Mouse (Mus musculus) neural tube, embryonic 14.5 days (tissue): Measurements from ENCODE around the gene Pink1. TPM values are rescaled to one million over a fixed set of nuclear protein-coding genes. Genes with fewer than 3 reads are reported as not detected.
A peak's percentile ranks its signal among the peaks of the same experiment; 100 is the strongest.

Source experiments
- ATAC-seq: fragments of 200-750 bp; cut with Nextera tagmentation; 2 replicates; pipeline ENCODE4 v1.8.0; 2017; ENCODE audit warnings: low read depth, mild to moderate bottlenecking, moderate TSS enrichment, moderate library complexity
- H3K27ac ChIP-seq: fragments of 300-500 bp; sonication (generic); 2 replicates; pipeline ENCODE4 v1.5.1; 2014; ENCODE audit warnings: low read depth, mild to moderate bottlenecking, control low read depth, low read length, moderate library complexity, mixed read lengths
- H3K27me3 ChIP-seq: fragments of 300-500 bp; sonication (generic); 2 replicates; pipeline ENCODE4 v1.6.1; 2014; ENCODE audit warnings: low read length; ENCODE audit not compliant: control insufficient read depth, insufficient read depth
- H3K36me3 ChIP-seq: fragments of 300-500 bp; sonication (generic); 2 replicates; pipeline ENCODE4 v1.6.1; 2014; ENCODE audit warnings: low read length, mixed read lengths; ENCODE audit not compliant: control insufficient read depth, insufficient read depth
- H3K4me1 ChIP-seq: fragments of 300-500 bp; sonication (generic); 2 replicates; pipeline ENCODE4 v1.6.1; 2014; ENCODE audit warnings: low read length; ENCODE audit not compliant: control insufficient read depth, insufficient read depth
- H3K4me2 ChIP-seq: fragments of 300-500 bp; sonication (generic); 2 replicates; pipeline ENCODE4 v1.6.1; 2014; ENCODE audit warnings: mild to moderate bottlenecking, low read depth, low read length, control low read depth
- H3K4me3 ChIP-seq: fragments of 300-500 bp; sonication (generic); 2 replicates; pipeline ENCODE4 v1.5.1; 2014; ENCODE audit warnings: low read depth, low read length, control low read depth, mixed read lengths
- H3K9ac ChIP-seq: fragments of 300-500 bp; sonication (generic); replicated peaks from 2 replicates; pipeline ENCODE4 v1.6.1; 2014; ENCODE audit warnings: low read depth, mild to moderate bottlenecking, control low read depth, low read length, mixed read lengths
- H3K9me3 ChIP-seq: fragments of 300-500 bp; sonication (generic); 2 replicates; pipeline ENCODE4 v1.6.1; 2016; ENCODE audit warnings: low read length; ENCODE audit not compliant: control insufficient read depth
- WGBS: fragments of 180-500 bp; shearing (Covaris S2); extraction: QIAGEN DNeasy Blood & Tissue Kit; methylation state at CpG from one replicate; pipeline ENCODE4 v1.1.7; 2014; 5-methylcytosine and 5-hydroxymethylcytosine counted together
- polyA plus RNA-seq: library from polyadenylated mRNA; unstranded; fragments of >200 nt; fragmentation: Nextera tagmentation; extraction: Ambion mirVana; gene quantifications from 2 replicates; pipeline ENCODE4 v1.2.1, GENCODE M21; 2014

The Pink1 gene
- polyA plus RNA-seq, 1 experiment from 2014 or later: 49.0 TPM

DNA sequence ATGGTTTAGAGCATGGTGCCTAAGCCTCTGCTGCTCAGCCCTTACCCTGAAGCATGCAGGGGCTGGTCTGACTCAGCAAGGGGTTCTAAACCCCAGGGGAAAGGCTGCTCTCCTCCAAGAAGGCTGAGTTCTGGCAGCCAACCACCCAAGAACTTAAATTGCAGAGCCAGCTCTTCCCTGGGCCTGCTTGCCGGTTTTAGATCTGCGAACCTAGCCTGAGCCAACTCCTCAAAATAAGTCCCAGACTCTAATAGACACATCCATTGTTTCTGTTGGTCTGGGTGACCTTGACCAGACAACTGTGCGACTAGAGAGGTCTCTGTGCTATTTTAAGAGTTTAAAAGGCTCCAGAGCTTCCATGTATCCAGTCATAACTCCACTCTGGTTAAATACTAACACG lies 2.4 kb downstream of the Pink1 start:
- H3K4me2 ChIP-seq: no peak overlapping the region
- no peak overlapping the region for H3K27ac ChIP-seq
- ATAC-seq: no peak
- H3K36me3 ChIP-seq: no peaks in the 10 kb centered on the region
- H3K9me3 ChIP-seq: no peaks in the 10 kb centered on the region
- H3K27me3 ChIP-seq: no peaks in the 10 kb centered on the region
- H3K4me3 ChIP-seq: no peak overlapping the region
- WGBS: 81% methylated on average over 4 of the region's 4 CpGs
- no peak overlapping the region for H3K9ac ChIP-seq
- H3K4me1 ChIP-seq: peaks cover 11% of the 10 kb centered on the region; the same call in 1 of the 2 replicates

DNA sequence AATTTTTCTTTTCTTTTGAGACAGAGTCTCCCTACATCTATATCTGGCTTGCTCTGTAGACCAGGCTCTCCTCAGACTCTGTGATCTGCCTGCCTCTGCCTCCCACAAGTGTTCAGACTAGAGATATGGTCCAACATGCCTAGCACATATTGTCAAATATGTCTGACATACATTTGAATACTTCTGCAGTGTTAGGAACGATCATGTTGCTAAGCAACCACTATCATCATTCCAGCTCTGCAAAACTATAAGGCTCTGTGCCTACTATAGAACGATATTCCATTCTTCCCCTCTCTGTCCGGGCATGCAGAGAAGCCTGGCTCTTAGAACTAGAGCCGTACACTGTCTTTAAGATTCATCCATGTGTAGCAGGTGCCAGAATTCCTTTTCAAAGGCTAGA lies 3.4 kb downstream of the Pink1 start:
- no peak overlapping the region for H3K4me3 ChIP-seq
- WGBS: 29% methylated on average over 4 of the region's 4 CpGs
- H3K27me3 ChIP-seq: no peaks in the 10 kb centered on the region
- no peak overlapping the region for H3K9ac ChIP-seq
- no peak for ATAC-seq
- no peak overlapping the region for H3K4me2 ChIP-seq
- H3K27ac ChIP-seq: no peak overlapping the region
- no peaks in the 10 kb centered on the region for H3K36me3 ChIP-seq
- H3K9me3 ChIP-seq: no peaks in the 10 kb centered on the region
- H3K4me1 ChIP-seq: peaks cover 11% of the 10 kb centered on the region; the same call in 1 of the 2 replicates

- 77% methylated on average over 7 of the region's 7 CpGs for WGBS
- H3K4me1 ChIP-seq: peaks cover 11% of the 10 kb centered on the region; the same call in 1 of the 2 replicates
These were observed 4.6 kb downstream of the Pink1 start for GRCm38 (mm10) chr4:138321488-138321887.

DNA sequence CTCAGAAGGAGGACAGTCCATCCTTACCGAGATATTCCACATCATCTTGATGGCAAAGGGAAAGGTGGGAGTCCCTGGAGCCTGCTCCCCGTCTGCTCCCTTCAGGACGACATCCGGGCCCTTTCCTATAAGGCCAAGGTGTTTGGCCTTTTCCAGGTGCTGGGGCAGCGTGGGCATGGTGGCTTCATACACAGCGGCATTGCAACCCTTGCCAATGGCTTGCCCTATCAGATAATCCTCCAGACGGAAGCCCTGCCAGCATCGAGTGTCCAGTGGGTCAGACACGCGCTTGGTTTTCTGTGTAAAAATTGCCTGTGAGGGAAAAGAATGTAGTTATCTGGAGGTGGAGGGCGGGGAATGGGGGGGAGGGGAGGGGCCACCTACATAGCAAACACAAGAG lies 5.4 kb downstream of the Pink1 start:
- WGBS: 87% methylated on average over 11 of the region's 11 CpGs
- Histone ChIP-seq H3K36me3 (0 out of 2 replicates have a peak, but pooled peaks cover 8% of the 10 kb centered on the region), H3K4me1 (peaks cover 11% of the 10 kb centered on the region; the same call in 1 of the 2 replicates), H3K4me2 (no peak overlapping the region), H3K27me3 (no peaks in the 10 kb centered on the region), H3K9ac (no peak overlapping the region), H3K9me3 (no peaks in the 10 kb centered on the region), H3K4me3 (no peak overlapping the region), H3K27ac (no peak overlapping the region)
- ATAC-seq: no peak

More at GRCm38 (mm10) chr4:138321488-138321887, 4.6 kb downstream of the Pink1 start:
- Histone ChIP-seq H3K9me3 (no peaks in the 10 kb centered on the region), H3K9ac (no peak overlapping the region), H3K27ac (no peak overlapping the region), H3K4me3 (no peak overlapping the region), H3K27me3 (no peaks in the 10 kb centered on the region), H3K4me2 (no peak overlapping the region), H3K36me3 (0 out of 2 replicates have a peak, but pooled peaks cover 8% of the 10 kb centered on the region)
- ATAC-seq: no peak

- Histone ChIP-seq H3K4me3 (no peak overlapping the region), H3K4me2 (no peak overlapping the region), H3K27ac (no peak overlapping the region), H3K9ac (no peak overlapping the region), H3K9me3 (no peaks in the 10 kb centered on the region), H3K27me3 (no peaks in the 10 kb centered on the region), H3K36me3 (0 out of 2 replicates have a peak, but pooled peaks cover 16% of the 10 kb centered on the region), H3K4me1 (peaks cover 7% of the 10 kb centered on the region; the same call in 1 of the 2 replicates)
- WGBS: 33% methylated on average over 10 of the region's 10 CpGs
- no peak for ATAC-seq
These were observed 6.6 kb downstream of the Pink1 start for GRCm38 (mm10) chr4:138319508-138319907.

DNA sequence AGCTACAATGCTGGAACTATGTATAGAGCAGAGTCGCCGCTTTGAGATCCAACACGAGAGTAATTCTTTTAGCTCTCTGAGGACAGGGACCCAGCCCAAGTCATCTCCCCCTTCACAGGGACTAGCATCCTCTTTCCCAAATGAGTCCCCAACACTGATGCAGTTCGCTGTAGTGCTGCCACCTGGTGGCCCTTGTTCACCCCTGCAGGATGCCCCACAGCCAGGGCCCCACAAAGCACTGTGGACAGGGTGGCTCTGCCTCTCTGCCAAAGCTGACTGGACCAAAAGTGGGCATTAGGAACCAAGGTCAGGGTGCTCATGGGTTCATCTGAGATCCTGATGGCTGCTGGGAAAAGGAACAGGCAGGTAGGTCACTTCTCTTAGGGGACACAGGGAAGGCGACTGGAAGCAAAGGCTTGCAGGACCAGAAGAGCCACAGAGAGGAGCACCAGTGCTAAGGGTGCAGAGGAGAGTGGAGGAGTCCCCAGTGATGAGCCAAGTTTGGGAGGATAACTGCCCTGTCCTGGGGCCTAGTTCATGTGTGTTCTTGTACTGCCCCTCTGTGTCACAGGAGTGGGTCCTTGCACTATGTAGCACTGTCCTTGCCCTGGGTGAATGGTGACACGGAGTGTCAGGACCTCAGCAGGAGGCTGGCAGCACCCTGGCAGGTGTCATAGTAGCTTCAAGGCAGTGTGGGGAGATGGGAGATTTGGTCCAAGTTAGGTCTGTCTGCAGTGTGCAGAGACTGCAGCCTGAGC lies 7.4 kb downstream of the Pink1 start:
- no peaks in the 10 kb centered on the region for H3K9me3 ChIP-seq
- no peak overlapping the region for H3K9ac ChIP-seq
- H3K4me1 ChIP-seq: peaks cover 7% of the 10 kb centered on the region; the same call in 1 of the 2 replicates
- H3K27ac ChIP-seq: no peak overlapping the region
- H3K36me3 ChIP-seq: peaks cover 24% of the 10 kb centered on the region; the same call in 1 of the 2 replicates
- WGBS: 58% methylated on average over 6 of the region's 6 CpGs
- H3K4me3 ChIP-seq: no peak overlapping the region
- H3K4me2 ChIP-seq: no peak overlapping the region
- H3K27me3 ChIP-seq: no peaks in the 10 kb centered on the region
- peak; percentile 50; the same call in 1 of the 2 replicates for ATAC-seq

DNA sequence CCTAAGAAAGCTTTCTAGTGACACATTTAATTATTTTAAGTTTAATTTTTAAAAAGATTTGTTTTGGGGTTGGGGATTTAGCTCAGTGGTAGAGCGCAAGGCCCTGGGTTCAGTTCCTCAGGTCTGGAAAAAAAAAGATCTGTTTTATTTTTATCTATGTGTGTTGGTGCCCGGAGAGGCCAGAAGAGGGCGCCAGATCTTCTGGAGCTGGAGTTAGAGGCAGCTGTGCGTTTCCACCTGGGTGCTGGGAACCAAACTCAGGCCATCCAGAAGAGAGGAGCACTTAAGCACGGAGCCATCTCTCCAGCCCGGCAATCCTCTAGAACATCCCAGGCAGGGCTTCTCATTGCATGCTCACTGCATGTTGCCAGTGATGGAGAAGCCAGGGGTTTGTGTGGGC lies 9.7 kb downstream of the Pink1 start:
- Histone ChIP-seq H3K27me3 (no peaks in the 10 kb centered on the region), H3K9me3 (no peaks in the 10 kb centered on the region)

DNA sequence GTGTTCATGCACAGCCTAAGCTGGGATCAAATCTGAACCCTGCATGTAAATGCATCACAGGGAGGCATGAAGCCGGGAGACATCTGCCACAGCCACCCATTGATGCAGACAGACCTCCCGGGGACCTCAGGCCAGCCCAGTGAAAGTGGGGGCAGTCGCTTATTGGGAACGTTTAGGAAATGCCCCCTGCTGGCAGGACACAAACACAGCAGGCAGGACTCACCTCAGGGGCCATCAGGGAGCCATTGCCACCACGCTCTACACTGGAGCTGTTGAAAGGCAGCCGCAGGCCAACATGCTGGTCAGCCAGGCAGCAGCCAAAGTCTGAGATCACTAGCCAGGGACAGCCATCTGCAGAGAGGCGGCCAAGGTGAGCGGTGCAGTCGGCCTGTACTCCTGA lies 10.3 kb downstream of the Pink1 start:
- H3K36me3 ChIP-seq: peaks cover 46% of the 10 kb centered on the region; the same call in 1 of the 2 replicates
- 70% methylated on average over 9 of the region's 9 CpGs for WGBS
- no peak overlapping the region for H3K4me2 ChIP-seq
- no peak overlapping the region for H3K4me3 ChIP-seq
- H3K9me3 ChIP-seq: no peaks in the 10 kb centered on the region
- no peaks in the 10 kb centered on the region for H3K4me1 ChIP-seq
- H3K27me3 ChIP-seq: no peaks in the 10 kb centered on the region
- no peak overlapping the region for H3K27ac ChIP-seq
- ATAC-seq: no peak
- no peak overlapping the region for H3K9ac ChIP-seq

More for the DNA sequence above, 9.7 kb downstream of the Pink1 start:
- 88% methylated on average over 6 of the region's 6 CpGs for WGBS
- H3K4me3 ChIP-seq: no peak overlapping the region
- H3K27ac ChIP-seq: no peak overlapping the region
- no peak for ATAC-seq
- H3K4me1 ChIP-seq: no peaks in the 10 kb centered on the region
- H3K9ac ChIP-seq: no peak overlapping the region
- H3K36me3 ChIP-seq: peaks cover 44% of the 10 kb centered on the region; the same call in 1 of the 2 replicates
- H3K4me2 ChIP-seq: no peak overlapping the region

DNA sequence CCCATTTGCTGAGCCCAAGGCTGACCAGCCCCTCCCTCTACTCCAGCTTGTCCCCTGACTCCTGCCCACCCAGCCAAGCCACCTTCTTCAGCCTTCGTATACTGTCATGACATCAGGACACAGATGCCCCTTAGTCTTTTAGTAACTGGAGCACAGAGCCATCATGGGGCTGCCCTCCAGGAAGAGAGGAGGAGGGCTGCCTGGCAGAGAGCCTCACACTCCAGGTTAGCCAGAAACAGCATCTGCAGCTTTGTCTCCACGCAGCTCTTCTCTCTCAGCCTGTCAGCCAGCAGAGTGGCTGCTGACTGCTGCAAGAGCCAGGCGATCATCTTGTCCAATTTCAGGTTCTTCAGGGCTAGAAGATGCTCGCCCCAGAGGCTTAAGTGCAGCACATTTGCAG lies 12.3 kb downstream of the Pink1 start:
- no peak for ATAC-seq
- H3K9ac ChIP-seq: no peak overlapping the region
- peaks cover 63% of the 10 kb centered on the region for H3K36me3 ChIP-seq
- H3K27ac ChIP-seq: no peak overlapping the region
- H3K27me3 ChIP-seq: no peaks in the 10 kb centered on the region
- no peak overlapping the region for H3K4me2 ChIP-seq
- 92% methylated on average over 4 of the region's 4 CpGs for WGBS
- H3K9me3 ChIP-seq: no peaks in the 10 kb centered on the region
- H3K4me1 ChIP-seq: no peaks in the 10 kb centered on the region
- H3K4me3 ChIP-seq: no peak overlapping the region
